Mouse (Mus musculus): ENCODE data around the gene Fam19a5.

- TF ChIP-seq POLR2A (IDR thresholded peaks at IDR 0.05; ENCODE audit: control insufficient read depth, low read depth, low read length) (no peak), CTCF (IDR thresholded peaks at IDR 0.05; ENCODE audit: control insufficient read depth, insufficient read depth, insufficient replicate concordance, low read depth, low read length) (no peak)
Measured at GRCm38 (mm10) chr15:87715037-87715676, 171.1 kb downstream of the Fam19a5 start.
